8 mouse cellular contexts compared by ENCODE assay signal in genomic region chr16:5255779-5256496, GRCm38 (mm10). TPM values are rescaled to one million over a fixed set of nuclear protein-coding genes. Genes with fewer than 3 reads are reported as not detected.
A peak's percentile ranks its signal among the peaks of the same experiment; 100 is the strongest.
DNase-seq lines count a peak whose midpoint lies in the region; ATAC-seq lines count a peak whose summit lies in the region.

Eef2kmt (minus strand) TSS chr16:5255983.

- peak; percentile 100 for DNase-seq in Muller cell, postnatal 12 days (ENCODE audit: inconsistent ontology term)
- DNase-seq in cerebellum, adult 9-11 months, result peak; percentile 95
- DNase-seq in frontal cortex, adult 2 months (ENCODE audit: extremely low spot score in 1 of 2, low spot score in 1 of 2), result peak; percentile 95 to 98
- peak; percentile 99 for DNase-seq in hindbrain, embryonic 11.5 days (ENCODE audit: low spot score)
- peak; percentile 97 to 98 for DNase-seq in layer of hippocampus, postnatal 10 days (ENCODE audit: low spot score in 2 of 2)
- peak; percentile 100 for DNase-seq in lung, postnatal 10 days
- peak; percentile 99 for DNase-seq in ovary, postnatal 36 days (ENCODE audit: low spot score)
- DNase-seq in thymus, postnatal 25 days, result peak; percentile 100

- H3K27ac ChIP-seq in hindbrain, embryonic 11.5 days (ENCODE audit: low read depth, low read length), result peak within 1 kb of the TSS; percentile 25; the same call in 1 of the 2 replicates

- peak; percentile 96 for ATAC-seq in hindbrain, embryonic 11.5 days (ENCODE audit: low FRiP score)

- peak within 1 kb of the TSS; percentile 51 for H3K4me3 ChIP-seq in hindbrain, embryonic 11.5 days (ENCODE audit: low read depth, low read length)

- no peaks in the 10 kb centered on the region for H3K9me3 ChIP-seq in hindbrain, embryonic 11.5 days (ENCODE audit: control insufficient read depth, low read length)

- no peaks in the 10 kb centered on the region for H3K36me3 ChIP-seq in hindbrain, embryonic 11.5 days (ENCODE audit: control insufficient read depth, insufficient read depth, low read length)

- H3K27me3 ChIP-seq in hindbrain, embryonic 11.5 days (ENCODE audit: control insufficient read depth, insufficient read depth, low read length), result no peaks in the 10 kb centered on the region

- H3K4me2 ChIP-seq in hindbrain, embryonic 11.5 days (replicated peaks; ENCODE audit: low read depth, low read length), result peak within 1 kb of the TSS; percentile 71

- 0 out of 2 replicates have a peak, but pooled peaks cover 3% of the 10 kb centered on the region for H3K4me1 ChIP-seq in hindbrain, embryonic 11.5 days (replicated peaks; ENCODE audit: control insufficient read depth, insufficient read depth, low read length)

- H3K9ac ChIP-seq in hindbrain, embryonic 11.5 days (ENCODE audit: low read depth, low read length), result peak within 1 kb of the TSS; percentile 61

- 2% methylated on average over 48 of the region's 57 CpGs for WGBS in hindbrain, embryonic 11.5 days

RNA-seq across cellular contexts. Expression of gene Eef2kmt, which starts in this region (rescaled TPM):
- 8.7 and 11.5 TPM in 2 replicates for polyA plus RNA-seq in frontal cortex, adult 2 months (2012; rRNA removed)
- 13.0 and 14.5 TPM in 2 replicates for polyA plus RNA-seq in hindbrain, embryonic 11.5 days (2014; fragmentation: Nextera tagmentation; extraction: Ambion mirVana)
- 1 to 10 TPM; 3.5 to 5.0 TPM for total RNA-seq in layer of hippocampus, postnatal 10 days (2021)

Comparison
In these comparisons a context has a peak if more than half of its experiments do, and no peak if none do; other contexts are left out.
1. Peak in every context shown above with its lines: DNase-seq, ATAC-seq, H3K4me3 ChIP-seq and H3K27ac ChIP-seq.